Mouse (Mus musculus): Measurements from ENCODE around the gene Nlrc5.

The Nlrc5 gene

DNA sequence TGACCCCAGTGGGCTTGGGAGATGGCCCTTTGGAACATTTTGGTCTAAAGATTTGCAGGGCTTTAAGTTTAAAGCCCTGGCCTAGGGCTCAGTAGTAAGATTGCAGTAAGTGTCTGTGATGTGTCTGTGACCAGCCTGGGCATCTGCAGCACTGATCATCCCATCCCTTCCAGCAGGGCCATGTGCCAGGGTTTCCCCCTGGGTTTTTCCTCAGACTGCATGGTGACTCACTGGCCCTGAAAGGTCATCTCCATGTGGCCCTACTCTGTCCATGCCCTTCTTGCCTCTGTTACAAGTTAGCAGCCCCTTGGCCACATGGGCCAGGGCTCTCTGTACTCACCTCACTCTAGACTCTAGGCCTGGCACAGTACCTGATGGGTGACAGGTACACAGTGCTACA lies 130.3 kb downstream of the Nlrc5 start:
- intact Hi-C loops (cut with DNase I), result no loop called here

DNA sequence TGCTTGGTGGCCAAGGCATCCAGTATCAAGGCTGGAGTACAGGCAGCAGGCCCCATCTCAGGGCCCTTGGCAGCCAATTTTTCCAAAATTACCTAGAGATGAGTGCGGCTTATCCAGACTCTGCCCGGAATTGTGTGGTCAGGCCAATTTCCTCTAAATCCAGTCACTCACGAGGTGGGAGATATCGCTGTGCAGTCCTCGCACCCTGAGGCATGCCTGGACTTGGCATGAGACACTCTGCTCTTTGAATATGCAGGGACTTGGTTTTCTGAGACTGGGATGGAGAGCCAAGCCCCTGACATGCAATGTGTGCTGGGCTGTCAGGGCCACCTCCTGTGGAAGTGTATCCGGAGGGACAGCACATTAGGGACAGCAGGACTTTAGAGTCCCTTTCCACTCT lies 131.9 kb downstream of the Nlrc5 start:
- intact Hi-C loops (cut with DNase I), result no loop called here

DNA sequence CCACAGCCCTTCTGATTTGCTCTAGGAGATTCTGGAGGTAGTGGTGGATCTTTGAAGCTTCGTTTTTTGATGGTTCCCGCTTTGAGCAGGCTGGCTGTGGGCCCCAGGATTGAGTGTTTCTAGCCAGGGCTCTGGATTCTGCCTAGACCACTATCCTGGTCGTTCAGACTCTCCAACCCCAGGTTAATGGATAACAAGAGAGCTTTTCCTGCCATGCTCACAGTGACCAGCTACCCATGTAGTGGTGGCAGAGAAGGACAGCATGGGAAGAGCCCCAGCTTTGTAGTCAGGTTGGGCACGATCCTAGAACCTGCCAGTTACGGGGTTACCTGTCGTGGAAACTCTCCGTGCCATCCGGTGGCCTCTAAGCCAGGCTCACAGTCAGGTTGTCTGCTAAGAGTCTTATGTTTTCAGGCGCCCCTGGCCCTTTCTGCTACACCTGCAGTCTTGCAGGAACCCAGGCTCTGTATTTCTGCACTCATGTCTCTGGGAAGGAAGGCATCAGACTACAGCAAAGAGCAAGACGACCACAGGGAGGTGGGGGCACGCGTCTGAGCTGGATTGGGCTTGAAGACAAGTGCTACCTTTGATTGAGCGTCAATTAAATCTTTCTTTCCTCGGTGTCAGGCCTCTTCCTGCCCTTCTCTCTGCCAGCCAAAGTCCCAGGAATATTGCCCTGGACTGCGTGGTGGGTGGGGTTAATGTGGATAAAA lies 132.4 kb downstream of the Nlrc5 start:
- intact Hi-C loops (cut with DNase I), result no loop called here

DNA sequence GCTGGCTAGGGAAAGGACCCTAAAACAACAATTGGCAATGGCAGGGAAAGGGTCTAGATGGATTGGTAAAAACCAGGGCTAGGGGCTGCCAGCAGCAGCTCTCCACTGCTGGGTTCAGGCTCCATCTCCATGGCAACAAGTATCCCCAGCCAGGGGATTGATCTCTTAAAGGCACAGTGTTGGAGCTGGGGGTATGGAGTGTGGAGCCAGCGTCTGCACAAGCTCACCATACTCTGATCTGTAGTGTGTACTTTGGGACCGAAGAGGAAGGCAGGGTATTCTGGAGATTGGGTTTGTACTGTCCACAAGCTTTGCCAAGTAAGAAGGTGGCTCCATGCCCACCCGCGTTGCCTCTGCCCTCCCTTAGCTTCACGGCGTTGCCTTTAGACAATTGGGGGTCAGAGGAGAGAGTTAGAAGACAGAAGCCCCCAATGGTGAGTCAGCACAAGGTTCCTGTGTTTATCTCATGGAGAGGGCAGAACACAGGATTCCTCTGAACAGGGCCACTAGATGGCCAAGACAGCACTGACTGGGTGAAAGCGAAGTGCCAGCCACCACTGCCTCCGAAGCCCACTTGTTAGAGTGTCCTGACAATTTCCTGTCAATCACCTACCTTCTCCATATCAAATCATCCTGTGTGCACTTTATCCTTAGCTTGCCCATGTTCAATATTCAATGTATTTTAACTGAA lies 133.1 kb downstream of the Nlrc5 start:
- intact Hi-C loops (cut with DNase I), result no loop called here

DNA sequence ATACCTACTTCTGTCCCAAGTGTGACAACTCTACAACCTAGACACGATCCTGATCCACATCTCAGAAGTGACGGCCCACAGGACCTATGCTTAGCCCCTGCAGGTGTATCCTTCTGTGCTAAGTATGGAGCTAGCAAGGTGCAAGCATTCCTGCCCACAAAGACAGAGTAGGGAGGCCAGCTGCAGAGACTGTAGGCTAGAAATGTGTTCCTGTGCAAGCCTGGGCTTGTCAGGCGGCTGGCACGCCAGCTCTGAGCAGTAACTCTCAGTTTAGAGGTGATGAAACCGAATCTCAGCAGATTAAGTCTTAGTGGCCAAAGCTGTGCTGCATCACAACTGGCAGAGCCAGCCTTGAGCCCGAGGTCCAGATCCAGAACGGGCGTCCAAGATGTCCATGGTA lies 133.9 kb downstream of the Nlrc5 start:
- intact Hi-C loops (cut with DNase I), result no loop called here

DNA sequence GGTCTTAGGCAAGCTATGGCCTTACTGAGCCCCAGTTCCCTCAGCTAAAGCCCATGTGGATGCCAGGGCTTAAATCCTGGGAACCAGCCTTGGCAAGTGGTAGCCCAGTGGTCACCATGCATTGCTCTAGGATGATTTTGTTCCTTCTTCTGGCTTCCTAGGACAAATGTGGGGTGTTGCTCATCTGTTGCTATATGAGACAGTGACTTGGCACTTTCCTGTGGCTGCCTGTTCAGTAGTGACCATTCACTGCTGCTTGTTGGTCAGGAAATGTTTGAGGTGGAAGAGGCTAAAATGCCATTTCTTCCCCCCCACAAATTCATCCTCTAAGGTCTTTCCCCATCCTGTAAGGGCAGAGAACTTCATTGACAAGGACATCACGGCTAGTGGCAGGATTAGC lies 135.3 kb downstream of the Nlrc5 start:
- intact Hi-C loops (cut with DNase I), result no loop called here

DNA sequence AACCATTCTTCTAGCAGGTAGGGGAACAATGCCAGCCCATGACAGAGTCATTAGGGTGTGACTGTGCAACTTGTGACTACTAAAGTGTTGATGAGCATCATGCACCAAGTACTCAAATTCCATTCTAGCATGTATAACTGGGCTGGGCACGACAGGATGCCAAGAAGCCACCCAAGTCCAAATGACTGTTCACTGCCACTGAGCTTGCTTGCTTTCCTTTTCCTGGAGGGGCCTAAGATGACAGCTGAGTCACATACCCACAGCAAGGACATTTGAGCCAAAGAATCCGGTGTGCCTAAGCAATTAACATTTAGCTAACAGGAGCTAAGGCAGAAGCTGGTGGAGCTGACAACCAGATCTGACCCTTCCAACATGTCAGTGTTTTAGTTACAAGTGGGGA lies 137.7 kb downstream of the Nlrc5 start:
- intact Hi-C loops (cut with DNase I), result no loop called here

DNA sequence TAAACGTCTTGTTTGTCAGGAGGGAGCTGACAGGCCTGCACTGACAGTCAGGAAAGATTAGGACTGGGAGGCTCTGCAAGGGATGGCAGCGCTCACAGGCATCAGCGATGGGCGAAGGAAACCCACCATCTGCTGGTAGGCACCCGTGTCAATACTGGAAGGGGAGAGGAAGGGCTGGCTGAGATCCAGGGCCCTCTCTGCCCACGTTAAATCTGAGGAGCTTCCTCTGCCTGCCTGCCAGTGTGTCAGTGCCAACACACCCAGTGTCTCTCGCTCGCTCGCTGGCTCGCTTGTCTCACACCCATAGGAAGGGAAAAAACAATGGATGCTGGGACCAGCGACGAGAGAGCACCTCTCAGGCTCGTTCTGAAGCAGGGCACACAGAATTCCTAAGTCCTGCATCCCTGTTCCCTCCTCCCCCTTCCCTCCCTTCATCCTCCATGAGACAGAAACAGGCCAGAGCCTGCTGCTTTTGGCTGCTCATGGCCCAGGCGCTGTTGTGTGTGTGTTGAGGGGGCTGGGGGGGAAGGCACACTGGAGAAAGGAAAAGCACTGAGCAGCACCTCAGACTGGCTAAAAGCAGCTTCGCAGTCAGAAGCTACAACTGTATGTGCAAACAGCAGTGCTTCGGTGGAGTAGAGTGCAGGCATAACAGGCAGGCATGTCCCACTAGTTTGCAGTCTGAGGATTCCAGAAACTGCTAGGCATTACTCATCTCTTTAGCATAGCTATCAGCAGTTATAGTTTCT lies 140.2 kb downstream of the Nlrc5 start:
- intact Hi-C loops (cut with DNase I), result no loop called here

DNA sequence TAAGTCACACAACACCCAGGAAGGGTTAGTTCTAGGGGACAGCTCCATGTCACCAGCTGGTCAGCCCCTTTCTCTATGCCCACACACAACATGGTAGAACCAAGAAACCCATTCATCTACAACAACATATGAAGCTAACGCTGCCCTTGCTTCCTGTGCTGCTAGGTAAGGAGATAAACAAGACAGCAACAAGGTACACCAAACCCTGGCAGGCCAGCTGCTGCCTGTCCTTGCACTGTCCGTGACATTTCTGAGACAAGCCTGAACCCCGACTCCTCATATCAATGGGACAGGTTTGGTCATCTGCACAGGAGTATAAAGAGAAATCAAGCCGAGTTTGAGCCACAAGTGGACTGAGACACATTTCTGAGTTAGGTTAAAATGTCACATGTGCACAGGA lies 141.0 kb downstream of the Nlrc5 start:
- intact Hi-C loops (cut with DNase I), result no loop called here

Small RNA genes within 50 kb of the gene (microRNA-seq; reads per million reads assigned to microRNA genes)
- gene Mir7072, result 0 reads per million in 2 experiments
